Mouse (Mus musculus): ENCODE results near the gene 0610009B22Rik. TPM values are rescaled to one million over a fixed set of nuclear protein-coding genes. Genes with fewer than 3 reads are reported as not detected.
"Not testable (repeated sequence)": the region's sequence is repeated elsewhere in the genome, so short reads cannot be mapped to it uniquely, and the experiment has no call there.

Gene 0610009B22Rik
- total RNA-seq (2021): 10 to 100 TPM; 28.9 to 29.6 TPM
- long read RNA-seq, experiment 1, transcript 0610009B22Rik-201 (2 exons, 813 nt): major isoform, 33 of 36 reads
- long read RNA-seq, experiment 1, partial matches to known transcripts: 0 of 36 reads
- long read RNA-seq, experiment 1, other reads (novel, unspliced or antisense): 3 of 36 reads
- long read RNA-seq, experiment 2, transcript 0610009B22Rik-201 (2 exons, 813 nt): major isoform, 29 of 32 reads
- long read RNA-seq, experiment 2, partial matches to known transcripts: 0 of 32 reads
- long read RNA-seq, experiment 2, other reads (novel, unspliced or antisense): 3 of 32 reads

GRCm38 (mm10) chr11:51688330-51689328 lies at the start of gene 0610009B22Rik:
TSS of gene 0610009B22Rik (minus strand) at chr11:51688874.
- intact Hi-C loops (cut with DNase I; ENCODE audit: low total_unique reads): no loop called here
- DNase-seq: peak; percentile 100

- DNase-seq; intact Hi-C loops (cut with DNase I; ENCODE audit: low total_unique reads): not testable (repeated sequence)
Measured at GRCm38 (mm10) chr11:51734218-51734617, 45.5 kb upstream of the 0610009B22Rik start.

DNA sequence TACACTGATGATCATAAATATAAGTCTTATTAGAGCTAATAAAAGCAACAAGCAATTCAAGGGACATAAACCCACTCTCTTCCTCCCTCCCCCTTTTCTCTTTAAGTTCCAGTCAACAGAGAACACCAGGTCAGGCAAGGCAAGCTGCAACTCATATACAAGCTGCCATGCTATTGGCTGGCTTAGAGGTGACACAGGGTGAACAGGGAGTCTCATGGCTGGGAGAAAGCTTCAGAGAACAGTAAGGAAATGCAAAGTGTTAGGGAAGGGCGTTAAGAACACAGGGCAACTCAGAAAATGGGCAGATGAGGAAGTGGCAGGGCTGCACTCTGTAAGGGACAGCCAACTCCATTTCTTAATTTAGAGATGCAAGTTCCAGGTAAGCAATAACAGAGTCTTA lies 44.2 kb upstream of the 0610009B22Rik start:
- no peak for DNase-seq
- intact Hi-C loops (cut with DNase I; ENCODE audit: low total_unique reads): no loop called here

GRCm38 (mm10) chr11:51721066-51721465 lies 32.4 kb upstream of the 0610009B22Rik start:
- no peak for DNase-seq
- intact Hi-C loops (cut with DNase I; ENCODE audit: low total_unique reads): loop anchor here (10.0 kb wide), 1 partner anchor 74 kb away; no protein-coding TSS in a partner anchor

GRCm38 (mm10) chr11:51707080-51707479 lies 18.4 kb upstream of the 0610009B22Rik start:
- intact Hi-C loops (cut with DNase I; ENCODE audit: low total_unique reads): no loop called here
- DNase-seq: no peak

GRCm38 (mm10) chr11:51706451-51706850 lies 17.8 kb upstream of the 0610009B22Rik start:
- no peak for DNase-seq
- intact Hi-C loops (cut with DNase I; ENCODE audit: low total_unique reads): no loop called here

GRCm38 (mm10) chr11:51703379-51703998 lies 14.8 kb upstream of the 0610009B22Rik start:
- intact Hi-C loops (cut with DNase I; ENCODE audit: low total_unique reads): no loop called here
- DNase-seq: peak; percentile 15

- no peak for DNase-seq
- intact Hi-C loops (cut with DNase I; ENCODE audit: low total_unique reads): no loop called here
Measured at GRCm38 (mm10) chr11:51702831-51703230, 14.2 kb upstream of the 0610009B22Rik start.

DNA sequence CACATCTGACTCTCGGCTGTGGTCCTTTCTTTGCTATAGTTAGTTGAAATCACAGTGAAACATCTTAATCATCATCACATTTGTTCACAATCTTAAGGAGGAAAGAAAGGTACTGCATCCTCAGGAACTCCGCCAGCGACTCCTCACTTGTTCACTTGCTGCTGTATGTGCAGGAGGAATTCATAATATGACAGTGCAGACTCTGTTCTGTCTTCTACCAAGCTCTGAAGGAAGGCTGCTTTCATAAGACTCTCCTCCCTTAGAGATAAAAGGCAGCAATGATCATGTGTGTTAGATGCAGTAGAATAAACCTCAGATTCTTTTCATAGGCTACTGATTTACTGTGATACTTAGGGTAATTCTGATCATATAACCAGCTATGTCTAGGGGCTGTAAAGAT lies 6.3 kb upstream of the 0610009B22Rik start:
- intact Hi-C loops (cut with DNase I; ENCODE audit: low total_unique reads): no loop called here
- DNase-seq: no peak

DNA sequence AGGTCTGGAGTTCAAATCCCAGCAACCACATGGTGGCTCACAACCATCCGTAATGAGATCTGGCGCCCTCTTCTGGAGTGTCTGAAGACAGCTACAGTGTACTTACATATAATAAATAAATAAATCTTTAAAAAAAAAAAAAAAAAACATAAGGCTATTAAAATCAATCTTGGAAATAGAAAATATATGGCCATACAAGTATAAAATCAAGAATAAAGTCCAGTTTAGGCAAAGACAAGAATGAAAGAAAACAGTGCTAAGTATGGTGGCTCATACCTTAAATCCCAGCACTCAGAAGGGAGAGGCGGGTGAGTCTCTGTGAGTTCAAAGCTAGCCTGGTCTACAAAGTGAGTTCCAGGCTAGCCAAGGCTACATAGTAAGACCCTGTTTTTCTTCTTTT lies 1.9 kb upstream of the 0610009B22Rik start:
- intact Hi-C loops (cut with DNase I; ENCODE audit: low total_unique reads); DNase-seq: not testable (repeated sequence)

- intact Hi-C loops (cut with DNase I; ENCODE audit: low total_unique reads): no loop called here
- no peak for DNase-seq
Measured at GRCm38 (mm10) chr11:51689343-51689742, 669 bp upstream of the 0610009B22Rik start.

DNA sequence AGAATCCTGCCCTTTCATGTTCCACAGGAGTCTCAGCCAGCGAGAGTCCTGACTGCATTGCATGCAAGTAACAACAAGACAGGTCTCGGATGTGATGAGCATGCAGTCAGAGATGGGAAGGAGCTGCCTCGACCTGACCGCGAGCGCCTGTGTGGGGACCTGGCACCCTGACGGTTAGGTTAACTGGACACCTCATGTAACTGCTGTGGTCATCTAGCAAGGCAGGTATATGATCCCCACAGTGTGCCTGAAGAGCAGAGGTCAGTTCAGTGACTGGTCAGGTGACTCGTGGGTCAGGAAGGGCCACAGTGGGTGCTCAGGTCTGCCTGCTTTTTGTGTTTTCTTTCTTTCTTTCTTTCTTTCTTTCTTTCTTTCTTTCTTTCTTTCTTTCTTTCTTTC lies 6.7 kb downstream of the 0610009B22Rik start:
- intact Hi-C loops (cut with DNase I; ENCODE audit: low total_unique reads): loop anchor here (2.0 kb wide), 1 partner anchor 63 kb away; the partner anchor contains the start of gene Nhp2
- DNase-seq: no peak

GRCm38 (mm10) chr11:51681324-51681975 lies 7.2 kb downstream of the 0610009B22Rik start:
- DNase-seq: peak; percentile 87
- intact Hi-C loops (cut with DNase I; ENCODE audit: low total_unique reads): no loop called here

- intact Hi-C loops (cut with DNase I; ENCODE audit: low total_unique reads): no loop called here
- no peak for DNase-seq
Measured at GRCm38 (mm10) chr11:51679466-51679865, 9.2 kb downstream of the 0610009B22Rik start.

GRCm38 (mm10) chr11:51677737-51678418 lies 10.8 kb downstream of the 0610009B22Rik start:
- intact Hi-C loops (cut with DNase I; ENCODE audit: low total_unique reads): no loop called here

DNA sequence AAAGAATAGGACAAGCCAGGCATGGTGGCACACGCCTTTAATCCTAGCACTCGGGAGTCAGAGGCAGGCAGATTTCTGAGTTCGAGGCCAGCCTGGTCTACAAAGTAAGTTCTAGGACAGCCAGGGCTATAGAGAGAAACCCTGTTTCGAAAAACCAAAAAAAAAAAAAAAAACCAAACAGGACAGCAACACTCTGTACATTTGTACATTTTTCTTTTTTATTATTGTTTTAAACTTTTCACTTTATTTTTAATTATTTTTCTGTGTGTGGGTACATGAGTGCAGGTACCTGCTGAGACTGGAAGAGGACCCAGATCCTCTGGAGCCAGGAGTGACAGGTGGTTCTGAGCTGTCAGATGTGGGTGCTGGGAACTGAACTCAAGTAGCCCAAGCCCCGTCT lies 13.3 kb downstream of the 0610009B22Rik start:
- DNase-seq: no peak
- intact Hi-C loops (cut with DNase I; ENCODE audit: low total_unique reads): no loop called here

More at GRCm38 (mm10) chr11:51677737-51678418, 10.8 kb downstream of the 0610009B22Rik start:
- DNase-seq: no peak

DNA sequence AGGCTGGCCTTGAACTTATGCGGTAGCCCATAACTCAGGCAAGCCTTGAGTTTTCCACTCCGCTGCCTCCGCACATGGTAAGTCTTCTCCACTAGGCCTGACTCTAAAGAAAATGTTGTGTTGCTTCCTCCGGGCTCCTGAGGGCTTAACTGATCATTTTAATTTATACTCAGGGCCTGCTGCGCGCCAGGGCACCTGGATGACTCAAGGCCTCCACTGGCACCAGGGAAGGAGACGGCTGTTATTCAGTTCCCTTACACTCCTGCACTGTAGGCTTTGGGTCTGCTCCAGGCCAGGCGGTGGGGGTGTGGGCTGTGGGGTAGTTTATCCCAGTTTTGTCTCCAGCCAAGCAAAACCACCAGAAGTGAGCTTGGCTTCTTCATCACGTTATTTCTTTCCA lies 15.4 kb downstream of the 0610009B22Rik start:
- no peak for DNase-seq
- intact Hi-C loops (cut with DNase I; ENCODE audit: low total_unique reads): no loop called here

DNA sequence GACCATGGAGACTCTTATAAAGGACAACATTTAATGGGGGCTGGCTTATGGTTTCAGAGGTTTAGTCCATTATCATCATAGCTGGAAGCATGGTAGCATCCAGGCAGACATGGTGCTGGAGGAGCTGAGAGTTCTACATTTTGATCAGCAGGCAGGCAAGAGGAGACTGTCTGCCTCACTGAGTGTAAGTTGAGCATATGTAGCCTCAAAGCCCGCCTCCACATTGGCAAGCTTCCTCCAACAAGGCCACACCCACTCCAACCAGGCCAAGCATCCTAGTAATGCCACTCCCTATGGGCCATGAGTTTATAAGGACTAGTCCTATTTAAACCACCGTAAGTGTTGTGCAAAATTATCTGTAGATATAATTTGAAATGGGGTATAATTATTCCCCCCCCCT lies 17.3 kb downstream of the 0610009B22Rik start:
- intact Hi-C loops (cut with DNase I; ENCODE audit: low total_unique reads): no loop called here
- no peak for DNase-seq

- intact Hi-C loops (cut with DNase I; ENCODE audit: low total_unique reads): no loop called here
- DNase-seq: no peak
Measured at GRCm38 (mm10) chr11:51670846-51671245, 17.8 kb downstream of the 0610009B22Rik start.
